Comparison of ENCODE assay signal across 11 mouse cellular contexts in genomic region chr9:65640838-65641410, GRCm38 (mm10). TPM values are rescaled to one million over a fixed set of nuclear protein-coding genes. Genes with fewer than 3 reads are reported as not detected.
DNase-seq lines count a peak whose midpoint lies in the region; ATAC-seq and TF ChIP-seq lines count a peak whose summit lies in the region.
"Had no signal": no experiment of that assay in that cellular context is flagged by ENCODE, and none has a peak within 500 bp of the region (broad histone marks: within the 10 kb centered on the region; RNA-seq: fewer than 3 reads in every experiment).

No protein-coding gene starts in this region.

- DNase-seq in kidney, adult 2 months = peak; percentile 56
- DNase-seq in kidney, adult 11 months = no peak
- peak; percentile 77 for DNase-seq in WW6 (ENCODE audit: low read depth, low spot score)
- DNase-seq in limb, embryonic 11.5 days (ENCODE audit: low spot score) = peak; percentile 67
- DNase-seq in layer of hippocampus, postnatal 25 days (ENCODE audit: extremely low spot score in 1 of 2, low spot score in 1 of 2) = no peak
- DNase-seq in right cerebral cortex, postnatal 4 days = no peak
- no peak for DNase-seq in B cell, adult 2 months
- DNase-seq: forebrain, postnatal 0 days; lung, adult 2 months; thymus, adult 18-20 months had no signal

- TF ChIP-seq CTCF in kidney, adult 2 months (conservative IDR thresholded peaks at IDR 0.05; ENCODE audit: insufficient read depth, insufficient read length, low read depth, low read length) = no peak

- H3K4me2 ChIP-seq in embryonic facial prominence, embryonic 13.5 days = peak overlapping the region; percentile 38
- H3K4me2 ChIP-seq in limb, embryonic 11.5 days (ENCODE audit: low read depth, severe bottlenecking) = peak overlapping the region; percentile 4; the same call in 1 of the 2 replicates

- H3K9ac ChIP-seq in embryonic facial prominence, embryonic 13.5 days = no peak overlapping the region
- H3K9ac ChIP-seq in limb, embryonic 11.5 days (ENCODE audit: low read length) = peak overlapping the region; percentile 18; the same call in 1 of the 2 replicates
- H3K9ac ChIP-seq: forebrain, postnatal 0 days had no signal

- no peaks in the 10 kb centered on the region for H3K36me3 ChIP-seq in kidney, adult 2 months (ENCODE audit: control insufficient read depth, insufficient read depth, low read length)
- no peaks in the 10 kb centered on the region for H3K36me3 ChIP-seq in embryonic facial prominence, embryonic 13.5 days
- no peaks in the 10 kb centered on the region; the same call in 1 of the 2 replicates for H3K36me3 ChIP-seq in limb, embryonic 11.5 days (ENCODE audit: control insufficient read depth, insufficient read depth, low read length)

- H3K27me3 ChIP-seq in kidney, adult 2 months (replicated peaks; ENCODE audit: control insufficient read depth, insufficient read depth, low read length) = no peaks in the 10 kb centered on the region
- no peaks in the 10 kb centered on the region for H3K27me3 ChIP-seq in embryonic facial prominence, embryonic 13.5 days
- H3K27me3 ChIP-seq in limb, embryonic 11.5 days (ENCODE audit: control insufficient read depth, insufficient read depth, low read length) = no peaks in the 10 kb centered on the region

- no peak for TF ChIP-seq POLR2A in kidney, adult 2 months (IDR thresholded peaks at IDR 0.05; ENCODE audit: low read depth, low read length)

- peaks cover 36% of the 10 kb centered on the region for H3K4me1 ChIP-seq in kidney, adult 2 months (ENCODE audit: control insufficient read depth, insufficient read depth, low read length)
- H3K4me1 ChIP-seq in embryonic facial prominence, embryonic 13.5 days = peaks cover 18% of the 10 kb centered on the region
- peaks cover 19% of the 10 kb centered on the region for H3K4me1 ChIP-seq in limb, embryonic 11.5 days (ENCODE audit: control insufficient read depth, insufficient read depth, low read length)

- no peaks in the 10 kb centered on the region for H3K9me3 ChIP-seq in embryonic facial prominence, embryonic 13.5 days
- H3K9me3 ChIP-seq in limb, embryonic 11.5 days (ENCODE audit: control insufficient read depth, low read length) = no peaks in the 10 kb centered on the region

- 16% methylated on average over 5 of the region's 5 CpGs for WGBS in kidney, adult 2 months
- 4% methylated on average over 5 of the region's 5 CpGs for WGBS in embryonic facial prominence, embryonic 13.5 days
- WGBS in limb, embryonic 11.5 days = 4% methylated on average over 5 of the region's 5 CpGs

- 0 out of 2 replicates have a peak overlapping the region, but pooled peaks have one; percentile 30 for H3K27ac ChIP-seq in kidney, adult 2 months (ENCODE audit: insufficient read depth, low read depth, low read length)
- peak overlapping the region; percentile 48; the same call in 1 of the 2 replicates for H3K27ac ChIP-seq in embryonic facial prominence, embryonic 13.5 days
- 0 out of 2 replicates have a peak overlapping the region, but pooled peaks have one; percentile 55 for H3K27ac ChIP-seq in limb, embryonic 11.5 days (replicated peaks; ENCODE audit: low read depth, low read length)

- no peak overlapping the region for H3K4me3 ChIP-seq in kidney, adult 2 months (ENCODE audit: insufficient read depth, low read depth, low read length)
- H3K4me3 ChIP-seq in embryonic facial prominence, embryonic 13.5 days = no peak overlapping the region
- no peak overlapping the region for H3K4me3 ChIP-seq in limb, embryonic 11.5 days (ENCODE audit: low read depth, low read length)

- no peak for ATAC-seq in embryonic facial prominence, embryonic 13.5 days (ENCODE audit: insufficient number of reproducible peaks, insufficient read depth, low FRiP score, low TSS enrichment, low read depth)
- ATAC-seq in limb, embryonic 11.5 days (ENCODE audit: insufficient number of reproducible peaks, low FRiP score, low TSS enrichment, low read depth) = 0 out of 2 replicates have a peak, but pooled peaks have one; percentile 57
- ATAC-seq: forebrain, postnatal 0 days had no signal

RNA-seq across cellular contexts. Expression of gene Rbpms2, which starts 11.5 kb away (rescaled TPM):
- polyA plus RNA-seq in kidney, adult 2 months (2012; rRNA removed) = 257 and 303 TPM in 2 replicates
- 10.5 and 11.9 TPM in 2 replicates for polyA plus RNA-seq in embryonic facial prominence, embryonic 13.5 days (2015; fragmentation: Nextera tagmentation; extraction: Ambion mirVana)
- 29.7 and 31.5 TPM in 2 replicates for polyA plus RNA-seq in limb, embryonic 11.5 days (2014; fragmentation: Nextera tagmentation; extraction: Ambion mirVana)
- total RNA-seq in layer of hippocampus, postnatal 25 days (2021) = 1 to 10 TPM; 2.8 to 2.9 TPM

RNA-seq across cellular contexts. Expression of gene Oaz2, which starts 26.9 kb away (rescaled TPM):
- polyA plus RNA-seq in kidney, adult 2 months (2012; rRNA removed) = 139 and 147 TPM in 2 replicates
- polyA plus RNA-seq in embryonic facial prominence, embryonic 13.5 days (2015; fragmentation: Nextera tagmentation; extraction: Ambion mirVana) = 295 and 315 TPM in 2 replicates
- 254 and 261 TPM in 2 replicates for polyA plus RNA-seq in limb, embryonic 11.5 days (2014; fragmentation: Nextera tagmentation; extraction: Ambion mirVana)
- total RNA-seq in layer of hippocampus, postnatal 25 days (2021) = 100 to 1,000 TPM; 199 to 217 TPM

RNA-seq across cellular contexts. Expression of gene Pif1, which starts 54.0 kb away (rescaled TPM):
- 0.08 and 0.11 TPM in 2 replicates for polyA plus RNA-seq in kidney, adult 2 months (2012; rRNA removed)
- 15.4 and 18.4 TPM in 2 replicates for polyA plus RNA-seq in embryonic facial prominence, embryonic 13.5 days (2015; fragmentation: Nextera tagmentation; extraction: Ambion mirVana)
- polyA plus RNA-seq in limb, embryonic 11.5 days (2014; fragmentation: Nextera tagmentation; extraction: Ambion mirVana) = 13.3 and 15.0 TPM in 2 replicates
- under 1 TPM; 0.07 to 0.19 TPM for total RNA-seq in layer of hippocampus, postnatal 25 days (2021)

Comparison
In these comparisons a context has a peak if more than half of its experiments do, and no peak if none do; other contexts are left out.
1. DNase-seq: peak in kidney, adult 2 months (single experiment), WW6 (single experiment) and limb, embryonic 11.5 days (single experiment); none in kidney, adult 11 months (single experiment), layer of hippocampus, postnatal 25 days (0 of 2), right cerebral cortex, postnatal 4 days (single experiment) and B cell, adult 2 months (0 of 2).
2. RNA of gene Pif1, which starts 54.0 kb away (polyA plus RNA-seq): 15.4 to 18.4 TPM in embryonic facial prominence, embryonic 13.5 days and 13.3 to 15.0 TPM in limb, embryonic 11.5 days; 0.08 to 0.11 TPM in kidney, adult 2 months; every median in the first group is over 10 times any median in the second.
3. Peak in every context shown above with its lines, with median percentiles within 50 percentile points of each other: H3K27ac ChIP-seq.